Mouse (Mus musculus): ENCODE measurements at regions not wholly inside any gene's neighbourhood (a gene's known extent, or its start where the extent isn't known, plus 50 kb on each side); places are given as distances from the start of the nearest gene placed in this dataset.

DNA sequence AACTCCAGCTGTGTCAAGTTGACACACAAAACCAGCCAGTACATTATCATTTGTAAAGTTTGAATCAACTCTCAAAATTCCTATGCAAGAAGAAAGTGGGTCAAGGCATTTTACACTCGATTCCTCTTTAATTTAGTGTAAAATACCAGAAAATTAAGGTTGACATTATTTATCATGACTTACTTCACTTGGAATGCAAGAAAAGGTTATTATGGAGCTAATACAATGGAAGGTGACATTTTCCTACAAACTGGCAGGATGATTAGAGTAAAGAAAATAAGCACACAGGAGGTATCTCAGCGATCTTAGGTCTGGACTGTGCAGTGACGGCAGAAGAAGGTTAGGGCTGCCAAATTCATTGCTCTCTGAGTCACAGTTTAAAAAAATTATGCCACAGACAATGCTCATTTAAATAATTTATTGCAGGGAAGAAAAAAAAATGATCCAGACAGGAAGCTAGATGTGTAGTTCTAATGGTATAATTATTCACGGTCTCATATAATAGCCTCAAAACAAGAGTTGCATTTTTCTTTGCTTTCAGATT is 405.2 kb downstream of the Hace1 start:
- no peaks in the 10 kb centered on the region for H3K4me1 ChIP-seq (ENCODE audit: control insufficient read depth in 2 of 2, insufficient read depth in 2 of 2, low read length in 2 of 2)
- no peak overlapping the region for H3K27ac ChIP-seq (replicated peaks in 1 of 2; ENCODE audit: control insufficient read depth in 1 of 2, insufficient read depth in 1 of 2, low read depth in 2 of 2, low read length in 2 of 2)
- no peak overlapping the region for H3K4me3 ChIP-seq (ENCODE audit: control insufficient read depth in 1 of 2, insufficient read depth in 1 of 2, low read depth in 1 of 2, low read length in 2 of 2)
- H3K4me2 ChIP-seq (ENCODE audit: low read length) = no peak overlapping the region
- H3K9me3 ChIP-seq (ENCODE audit: control insufficient read depth, low read length) = no peaks in the 10 kb centered on the region
- H3K27me3 ChIP-seq (ENCODE audit: control insufficient read depth, insufficient read depth, low read length) = no peaks in the 10 kb centered on the region
- H3K36me3 ChIP-seq (ENCODE audit: control insufficient read depth, insufficient read depth, low read length) = no peaks in the 10 kb centered on the region
- WGBS = 76% methylated on average over 4 of the region's 4 CpGs
- no peak overlapping the region for H3K9ac ChIP-seq (ENCODE audit: low read length)
- no peak for ATAC-seq (ENCODE audit: insufficient number of reproducible peaks, insufficient read depth, low FRiP score, low read depth)

DNA sequence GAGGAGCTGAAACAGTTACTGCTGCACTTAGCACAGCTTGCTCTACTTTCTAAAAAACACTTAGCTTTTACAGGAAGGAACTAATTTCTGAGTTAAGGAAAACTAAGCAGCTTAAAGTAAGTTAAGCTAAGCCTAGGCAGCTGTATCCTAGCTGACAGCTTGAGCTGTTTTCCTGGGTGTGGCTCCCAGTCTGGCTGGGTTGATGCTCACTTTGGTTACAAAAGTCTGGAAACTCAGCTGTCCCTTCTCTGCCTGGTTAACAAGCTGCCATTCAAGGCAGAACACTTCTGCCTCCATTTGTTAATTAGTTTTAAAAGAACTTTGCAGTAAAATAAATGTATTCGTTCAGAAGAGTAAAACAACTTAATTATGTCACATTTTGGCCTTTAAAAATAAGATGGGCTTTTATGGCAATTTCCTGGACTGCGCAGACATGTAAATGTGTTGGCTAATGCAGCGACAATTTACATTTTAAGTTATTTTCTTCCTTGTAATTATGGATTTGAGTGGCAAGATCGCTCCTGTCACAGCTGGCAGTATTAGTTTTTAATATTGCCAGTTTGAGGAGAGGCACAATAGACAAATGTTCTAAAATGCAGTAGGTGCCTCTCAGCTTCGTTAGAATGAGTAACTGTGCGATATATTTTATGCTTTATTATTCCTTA is 406.2 kb downstream of the Hace1 start:
- no peak for ATAC-seq (ENCODE audit: insufficient number of reproducible peaks, insufficient read depth, low FRiP score, low read depth)
- WGBS = 79% methylated on average over 6 of the region's 6 CpGs
- H3K4me3 ChIP-seq (ENCODE audit: control insufficient read depth in 1 of 2, insufficient read depth in 1 of 2, low read depth in 1 of 2, low read length in 2 of 2) = no peak overlapping the region
- no peaks in the 10 kb centered on the region for H3K27me3 ChIP-seq (ENCODE audit: control insufficient read depth, insufficient read depth, low read length)
- H3K9me3 ChIP-seq (ENCODE audit: control insufficient read depth, low read length) = no peaks in the 10 kb centered on the region
- no peaks in the 10 kb centered on the region for H3K4me1 ChIP-seq (ENCODE audit: control insufficient read depth in 2 of 2, insufficient read depth in 2 of 2, low read length in 2 of 2)
- H3K36me3 ChIP-seq (ENCODE audit: control insufficient read depth, insufficient read depth, low read length) = no peaks in the 10 kb centered on the region
- H3K9ac ChIP-seq (ENCODE audit: low read length) = no peak overlapping the region
- no peak overlapping the region for H3K4me2 ChIP-seq (ENCODE audit: low read length)
- no peak overlapping the region for H3K27ac ChIP-seq (replicated peaks in 1 of 2; ENCODE audit: control insufficient read depth in 1 of 2, insufficient read depth in 1 of 2, low read depth in 2 of 2, low read length in 2 of 2)

DNA sequence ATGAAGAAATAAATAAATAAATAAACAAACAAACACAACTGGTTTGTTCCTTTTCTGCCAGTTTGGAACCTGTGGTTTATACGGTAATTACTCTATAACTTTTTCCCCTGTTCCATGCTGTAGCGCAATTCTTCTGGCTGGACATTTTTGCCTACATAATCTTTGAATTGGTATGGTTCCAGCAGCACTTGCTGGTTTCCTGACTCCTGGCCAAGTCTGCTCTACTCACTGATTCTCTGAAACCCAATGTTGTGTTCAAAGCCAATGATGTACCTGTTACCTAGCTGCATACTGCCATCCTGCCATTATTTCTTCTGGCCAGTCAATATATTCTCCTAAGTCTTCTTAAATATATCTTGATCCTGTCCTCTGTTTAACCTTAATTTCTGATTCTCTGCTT is 408.7 kb downstream of the Hace1 start:
- H3K27ac ChIP-seq (replicated peaks in 1 of 2; ENCODE audit: control insufficient read depth in 1 of 2, insufficient read depth in 1 of 2, low read depth in 2 of 2, low read length in 2 of 2) = no peak overlapping the region
- no peak overlapping the region for H3K4me3 ChIP-seq (ENCODE audit: control insufficient read depth in 1 of 2, insufficient read depth in 1 of 2, low read depth in 1 of 2, low read length in 2 of 2)
- no peaks in the 10 kb centered on the region for H3K4me1 ChIP-seq (ENCODE audit: control insufficient read depth in 2 of 2, insufficient read depth in 2 of 2, low read length in 2 of 2)
- no peak overlapping the region for H3K9ac ChIP-seq (ENCODE audit: low read length)
- no peaks in the 10 kb centered on the region for H3K27me3 ChIP-seq (ENCODE audit: control insufficient read depth, insufficient read depth, low read length)
- H3K9me3 ChIP-seq (ENCODE audit: control insufficient read depth, low read length) = no peaks in the 10 kb centered on the region
- H3K4me2 ChIP-seq (ENCODE audit: low read length) = no peak overlapping the region
- WGBS = 81% methylated on average over 2 of the region's 2 CpGs
- H3K36me3 ChIP-seq (ENCODE audit: control insufficient read depth, insufficient read depth, low read length) = no peaks in the 10 kb centered on the region
- ATAC-seq (ENCODE audit: insufficient number of reproducible peaks, insufficient read depth, low FRiP score, low read depth) = no peak

DNA sequence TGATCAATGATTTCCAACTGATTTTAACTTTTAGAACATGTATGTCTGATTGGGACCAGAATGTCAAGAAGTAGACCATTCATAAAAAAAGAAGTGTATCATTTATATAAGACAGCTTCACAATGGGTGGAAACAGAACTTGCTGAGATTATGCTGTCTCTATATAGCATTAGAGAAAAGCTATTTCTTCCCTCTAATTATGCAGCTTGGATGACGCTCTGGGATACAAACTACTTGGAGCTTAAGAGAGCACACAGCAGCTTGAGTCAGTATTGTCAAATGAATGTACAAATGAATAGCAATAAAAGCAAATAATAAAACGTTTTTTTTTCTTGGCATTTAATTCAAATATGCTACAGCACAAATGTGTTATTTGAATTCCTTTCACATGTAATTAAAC is 428.7 kb downstream of the Hace1 start:
- Histone ChIP-seq H3K4me1 (ENCODE audit: control insufficient read depth in 2 of 2, insufficient read depth in 2 of 2, low read length in 2 of 2) (no peaks in the 10 kb centered on the region), H3K9me3 (ENCODE audit: control insufficient read depth, low read length) (no peaks in the 10 kb centered on the region), H3K36me3 (ENCODE audit: control insufficient read depth, insufficient read depth, low read length) (no peaks in the 10 kb centered on the region), H3K27me3 (ENCODE audit: control insufficient read depth, insufficient read depth, low read length) (no peaks in the 10 kb centered on the region), H3K4me2 (ENCODE audit: low read length) (no peak overlapping the region), H3K9ac (ENCODE audit: low read length) (no peak overlapping the region), H3K27ac (replicated peaks in 1 of 2; ENCODE audit: control insufficient read depth in 1 of 2, insufficient read depth in 1 of 2, low read depth in 2 of 2, low read length in 2 of 2) (no peak overlapping the region), H3K4me3 (ENCODE audit: control insufficient read depth in 1 of 2, insufficient read depth in 1 of 2, low read depth in 1 of 2, low read length in 2 of 2) (no peak overlapping the region)
- ATAC-seq (ENCODE audit: insufficient number of reproducible peaks, insufficient read depth, low FRiP score, low read depth) = no peak
- WGBS = 51% methylated on average over 2 of the region's 2 CpGs

DNA sequence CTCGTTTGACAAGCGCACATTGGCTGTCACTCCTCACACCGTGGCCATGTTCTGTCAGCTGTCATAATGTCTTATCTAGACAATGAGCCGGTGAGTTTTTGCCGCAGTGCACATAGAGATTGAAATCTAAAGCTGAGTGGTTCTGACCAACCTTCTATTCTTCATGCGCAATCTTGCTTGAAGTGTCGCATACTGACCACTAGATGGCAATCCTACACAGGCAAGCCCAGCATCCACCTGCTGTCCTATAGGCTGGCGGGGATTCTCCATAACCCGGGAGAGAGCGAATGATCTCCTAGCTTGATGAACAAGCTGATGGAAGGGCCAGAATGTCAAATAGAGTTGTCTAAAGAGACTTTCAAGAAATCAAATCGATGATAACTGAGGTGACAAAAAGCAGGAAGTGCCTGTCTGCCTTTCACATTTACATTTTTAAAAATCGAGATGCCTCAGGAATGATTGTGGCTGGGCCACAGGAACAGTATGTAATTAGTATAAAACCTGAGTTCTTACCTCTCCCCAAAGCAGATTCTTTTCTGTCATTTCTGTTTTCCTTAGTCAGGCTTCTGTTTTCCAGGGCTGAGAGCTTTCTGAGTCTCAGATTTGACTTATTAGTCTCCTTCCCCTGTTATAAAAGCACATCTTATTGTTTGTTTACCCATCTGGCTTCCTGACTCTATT is 434.4 kb downstream of the Hace1 start:
- 20% methylated on average over 12 of the region's 12 CpGs for WGBS
- no peak for ATAC-seq (ENCODE audit: insufficient number of reproducible peaks, insufficient read depth, low FRiP score, low read depth)
- H3K4me3 ChIP-seq (ENCODE audit: control insufficient read depth in 1 of 2, insufficient read depth in 1 of 2, low read depth in 1 of 2, low read length in 2 of 2) = no peak overlapping the region
- H3K36me3 ChIP-seq (ENCODE audit: control insufficient read depth, insufficient read depth, low read length) = no peaks in the 10 kb centered on the region
- H3K4me2 ChIP-seq (ENCODE audit: low read length) = no peak overlapping the region
- H3K9me3 ChIP-seq (ENCODE audit: control insufficient read depth, low read length) = no peaks in the 10 kb centered on the region
- H3K9ac ChIP-seq (ENCODE audit: low read length) = no peak overlapping the region
- H3K4me1 ChIP-seq (ENCODE audit: control insufficient read depth in 2 of 2, insufficient read depth in 2 of 2, low read length in 2 of 2) = no peaks in the 10 kb centered on the region
- H3K27ac ChIP-seq (replicated peaks in 1 of 2; ENCODE audit: control insufficient read depth in 1 of 2, insufficient read depth in 1 of 2, low read depth in 2 of 2, low read length in 2 of 2) = no peak overlapping the region
- H3K27me3 ChIP-seq (ENCODE audit: control insufficient read depth, insufficient read depth, low read length) = no peaks in the 10 kb centered on the region

- Histone ChIP-seq H3K4me2 (ENCODE audit: low read length) (no peak overlapping the region), H3K27ac (replicated peaks in 1 of 2; ENCODE audit: control insufficient read depth in 1 of 2, insufficient read depth in 1 of 2, low read depth in 2 of 2, low read length in 2 of 2) (no peak overlapping the region), H3K27me3 (ENCODE audit: control insufficient read depth, insufficient read depth, low read length) (no peaks in the 10 kb centered on the region), H3K9ac (ENCODE audit: low read length) (no peak overlapping the region), H3K4me3 (ENCODE audit: control insufficient read depth in 1 of 2, insufficient read depth in 1 of 2, low read depth in 1 of 2, low read length in 2 of 2) (no peak overlapping the region), H3K9me3 (ENCODE audit: control insufficient read depth, low read length) (no peaks in the 10 kb centered on the region), H3K4me1 (ENCODE audit: control insufficient read depth in 2 of 2, insufficient read depth in 2 of 2, low read length in 2 of 2) (no peaks in the 10 kb centered on the region), H3K36me3 (ENCODE audit: control insufficient read depth, insufficient read depth, low read length) (no peaks in the 10 kb centered on the region)
- 63% methylated on average over 6 of the region's 6 CpGs for WGBS
- no peak for ATAC-seq (ENCODE audit: insufficient number of reproducible peaks, insufficient read depth, low FRiP score, low read depth)
Observed at GRCm38 (mm10) chr10:46012599-46012998, 435.0 kb downstream of the Hace1 start.

DNA sequence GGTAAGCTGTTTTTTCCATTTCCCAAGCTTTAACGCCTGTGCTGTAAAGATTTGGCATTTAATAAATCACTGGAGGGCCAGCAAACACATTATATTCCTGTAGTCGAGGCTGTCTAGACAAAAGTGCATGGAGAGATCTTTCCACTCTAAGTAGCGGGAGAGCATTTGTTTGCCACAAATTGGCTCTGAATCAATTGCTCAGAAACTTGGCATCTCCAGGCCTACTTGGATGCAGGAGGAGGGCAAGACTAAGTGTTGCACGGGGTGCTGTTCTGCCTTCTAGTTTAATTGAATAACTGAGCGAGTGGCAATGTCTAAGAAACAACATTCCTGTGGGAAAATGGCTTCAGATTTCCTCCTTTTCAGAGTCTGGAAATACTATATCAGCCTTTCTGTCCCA is 438.7 kb downstream of the Hace1 start:
- H3K4me1 ChIP-seq (ENCODE audit: control insufficient read depth in 2 of 2, insufficient read depth in 2 of 2, low read length in 2 of 2) = no peaks in the 10 kb centered on the region
- no peak for ATAC-seq (ENCODE audit: insufficient number of reproducible peaks, insufficient read depth, low FRiP score, low read depth)
- H3K4me2 ChIP-seq (ENCODE audit: low read length) = no peak overlapping the region
- H3K9ac ChIP-seq (ENCODE audit: low read length) = no peak overlapping the region
- no peaks in the 10 kb centered on the region for H3K36me3 ChIP-seq (ENCODE audit: control insufficient read depth, insufficient read depth, low read length)
- 65% methylated on average over 5 of the region's 5 CpGs for WGBS
- H3K9me3 ChIP-seq (ENCODE audit: control insufficient read depth, low read length) = no peaks in the 10 kb centered on the region
- no peaks in the 10 kb centered on the region for H3K27me3 ChIP-seq (ENCODE audit: control insufficient read depth, insufficient read depth, low read length)
- H3K27ac ChIP-seq (replicated peaks in 1 of 2; ENCODE audit: control insufficient read depth in 1 of 2, insufficient read depth in 1 of 2, low read depth in 2 of 2, low read length in 2 of 2) = no peak overlapping the region
- H3K4me3 ChIP-seq (ENCODE audit: control insufficient read depth in 1 of 2, insufficient read depth in 1 of 2, low read depth in 1 of 2, low read length in 2 of 2) = no peak overlapping the region

All from heart, embryonic 14.5 days (tissue).